Mouse (Mus musculus): ENCODE measurements around the gene Gm4756. TPM values are rescaled to one million over a fixed set of nuclear protein-coding genes. Genes with fewer than 3 reads are reported as not detected.

The Gm4756 gene
- polyA plus RNA-seq, 1 experiment, result 0.81 TPM

DNA sequence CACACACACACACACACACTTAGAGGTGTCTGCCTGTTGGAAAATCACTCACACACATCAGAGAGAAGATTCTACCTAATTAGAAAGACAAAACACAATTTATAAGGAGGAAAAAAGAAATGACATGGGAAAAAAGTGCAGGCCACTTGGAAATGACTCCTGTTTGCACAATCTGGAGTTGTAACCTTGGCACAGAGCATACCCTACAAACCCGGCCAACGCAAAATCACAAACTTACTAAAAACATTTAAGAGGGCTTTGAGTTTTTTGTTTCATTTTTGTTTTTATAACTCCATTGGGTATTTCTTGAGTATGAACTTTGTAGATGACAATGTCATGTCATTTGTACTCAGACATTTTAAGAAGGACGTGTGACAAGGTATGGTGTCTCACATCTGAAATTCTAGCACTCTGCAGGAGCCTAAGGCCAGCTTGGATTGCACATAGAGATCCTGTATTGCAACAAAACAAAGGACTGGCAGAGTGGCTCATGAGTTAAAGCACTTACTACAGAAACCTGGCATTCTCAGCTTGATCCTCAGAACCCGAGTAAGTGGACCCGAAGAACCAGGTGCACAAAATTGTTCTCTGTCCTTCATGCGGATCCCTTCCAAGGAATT, 22.2 kb upstream of the Gm4756 start:
- no peaks in the 10 kb centered on the region for H3K36me3 ChIP-seq (ENCODE audit: control insufficient read depth, insufficient read depth, low read length)
- 96% methylated on average over 6 of the region's 6 CpGs for WGBS
- no peak overlapping the region for H3K27ac ChIP-seq (ENCODE audit: insufficient read depth, low read depth, low read length)
- no peak for TF ChIP-seq CTCF (conservative IDR thresholded peaks at IDR 0.05; ENCODE audit: insufficient read depth, insufficient read length, low read depth, low read length)
- no peak for TF ChIP-seq POLR2A (IDR thresholded peaks at IDR 0.05; ENCODE audit: low read depth, low read length)
- no peak for DNase-seq
- no peaks in the 10 kb centered on the region; the same call in 1 of the 2 replicates for H3K27me3 ChIP-seq (replicated peaks; ENCODE audit: control insufficient read depth, insufficient read depth, low read length)
- no peak overlapping the region for H3K4me3 ChIP-seq (ENCODE audit: insufficient read depth, low read depth, low read length)
- H3K4me1 ChIP-seq (ENCODE audit: control insufficient read depth, insufficient read depth, low read length), result no peaks in the 10 kb centered on the region

DNA sequence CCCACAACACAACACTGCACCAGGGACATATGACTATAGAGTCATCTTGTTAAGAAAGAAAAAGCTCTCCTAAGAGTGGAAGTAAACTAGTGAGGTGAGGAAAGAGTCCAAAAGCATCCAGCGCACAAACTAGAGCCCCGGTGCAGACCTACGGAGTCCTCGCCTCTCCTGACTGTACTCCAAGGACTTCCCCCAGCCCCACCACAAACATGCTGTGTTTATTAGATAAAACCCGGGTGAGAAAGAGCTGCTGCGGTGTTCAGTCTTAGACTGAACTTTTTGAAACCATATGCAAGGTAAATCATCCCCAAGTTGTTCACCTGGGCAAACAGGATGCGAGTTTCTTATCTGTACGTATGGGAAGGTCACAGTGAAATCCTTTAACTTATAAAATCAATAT, 21.5 kb upstream of the Gm4756 start:
- DNase-seq, result no peak
- H3K27me3 ChIP-seq (replicated peaks; ENCODE audit: control insufficient read depth, insufficient read depth, low read length), result no peaks in the 10 kb centered on the region; the same call in 1 of the 2 replicates
- TF ChIP-seq POLR2A (IDR thresholded peaks at IDR 0.05; ENCODE audit: low read depth, low read length) (no peak), CTCF (conservative IDR thresholded peaks at IDR 0.05; ENCODE audit: insufficient read depth, insufficient read length, low read depth, low read length) (no peak)
- H3K27ac ChIP-seq (ENCODE audit: insufficient read depth, low read depth, low read length), result no peak overlapping the region
- WGBS, result 93% methylated on average over 8 of the region's 8 CpGs
- no peaks in the 10 kb centered on the region for H3K4me1 ChIP-seq (ENCODE audit: control insufficient read depth, insufficient read depth, low read length)
- no peak overlapping the region for H3K4me3 ChIP-seq (ENCODE audit: insufficient read depth, low read depth, low read length)
- no peaks in the 10 kb centered on the region for H3K36me3 ChIP-seq (ENCODE audit: control insufficient read depth, insufficient read depth, low read length)

DNA sequence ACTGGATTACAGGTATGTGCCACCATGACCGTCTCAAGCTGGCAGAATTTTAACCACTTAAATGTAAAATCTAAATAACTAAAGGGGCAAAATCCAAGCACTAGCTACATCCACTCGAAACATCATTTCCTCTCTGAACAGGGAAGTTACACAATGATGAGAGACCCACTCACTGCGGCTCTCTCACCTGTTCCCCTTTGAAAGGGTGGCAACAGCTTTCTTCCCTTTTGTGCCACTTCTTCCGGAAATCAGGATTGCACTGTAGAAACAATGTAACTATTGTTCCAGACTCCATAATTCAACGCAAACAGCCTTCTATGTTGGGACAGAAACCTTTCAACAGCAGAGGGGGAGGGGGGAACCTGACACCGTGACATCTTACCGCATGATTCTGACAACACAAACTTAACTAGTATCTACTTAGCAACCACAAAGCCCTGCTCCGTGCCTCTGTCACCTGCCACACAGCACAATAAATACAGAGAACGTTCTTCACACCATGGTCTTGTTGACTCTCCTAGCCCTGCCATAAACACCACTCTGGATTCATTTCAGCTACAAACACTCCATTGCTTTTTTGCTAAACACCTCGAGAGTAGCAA, 18.5 kb upstream of the Gm4756 start:
- TF ChIP-seq POLR2A (IDR thresholded peaks at IDR 0.05; ENCODE audit: low read depth, low read length), result no peak
- TF ChIP-seq CTCF (conservative IDR thresholded peaks at IDR 0.05; ENCODE audit: insufficient read depth, insufficient read length, low read depth, low read length), result no peak
- Histone ChIP-seq H3K4me3 (ENCODE audit: insufficient read depth, low read depth, low read length) (no peak overlapping the region), H3K27ac (ENCODE audit: insufficient read depth, low read depth, low read length) (no peak overlapping the region), H3K27me3 (replicated peaks; ENCODE audit: control insufficient read depth, insufficient read depth, low read length) (no peaks in the 10 kb centered on the region; the same call in 1 of the 2 replicates), H3K4me1 (ENCODE audit: control insufficient read depth, insufficient read depth, low read length) (no peaks in the 10 kb centered on the region), H3K36me3 (ENCODE audit: control insufficient read depth, insufficient read depth, low read length) (no peaks in the 10 kb centered on the region)
- WGBS, result 53% methylated on average over 10 of the region's 10 CpGs
- DNase-seq, result no peak

DNA sequence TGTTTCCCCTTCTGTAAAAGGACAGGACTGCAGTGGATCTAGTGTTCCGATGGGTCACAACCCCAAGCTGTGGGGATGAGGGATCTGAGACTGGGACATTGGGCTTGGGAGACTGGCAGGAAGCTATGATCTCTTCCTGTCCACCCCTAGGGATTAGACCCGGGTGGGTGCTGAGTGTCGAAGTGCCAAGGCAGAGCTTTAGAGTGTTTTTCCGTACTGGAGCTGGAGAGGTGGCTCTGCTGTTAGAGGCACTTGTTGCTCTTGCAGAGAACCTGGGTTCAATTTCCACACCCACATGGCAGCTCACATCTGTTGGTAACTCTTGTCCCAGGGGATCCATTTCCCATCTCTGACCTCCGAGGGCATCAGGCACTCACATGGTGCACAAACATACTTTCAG, 16.6 kb upstream of the Gm4756 start:
- DNase-seq, result no peak
- Histone ChIP-seq H3K36me3 (ENCODE audit: control insufficient read depth, insufficient read depth, low read length) (no peaks in the 10 kb centered on the region), H3K27ac (ENCODE audit: insufficient read depth, low read depth, low read length) (no peak overlapping the region), H3K4me3 (ENCODE audit: insufficient read depth, low read depth, low read length) (no peak overlapping the region), H3K27me3 (replicated peaks; ENCODE audit: control insufficient read depth, insufficient read depth, low read length) (no peaks in the 10 kb centered on the region), H3K4me1 (ENCODE audit: control insufficient read depth, insufficient read depth, low read length) (no peaks in the 10 kb centered on the region)
- no peak for TF ChIP-seq CTCF (conservative IDR thresholded peaks at IDR 0.05; ENCODE audit: insufficient read depth, insufficient read length, low read depth, low read length)
- WGBS, result 76% methylated on average over 5 of the region's 5 CpGs

DNA sequence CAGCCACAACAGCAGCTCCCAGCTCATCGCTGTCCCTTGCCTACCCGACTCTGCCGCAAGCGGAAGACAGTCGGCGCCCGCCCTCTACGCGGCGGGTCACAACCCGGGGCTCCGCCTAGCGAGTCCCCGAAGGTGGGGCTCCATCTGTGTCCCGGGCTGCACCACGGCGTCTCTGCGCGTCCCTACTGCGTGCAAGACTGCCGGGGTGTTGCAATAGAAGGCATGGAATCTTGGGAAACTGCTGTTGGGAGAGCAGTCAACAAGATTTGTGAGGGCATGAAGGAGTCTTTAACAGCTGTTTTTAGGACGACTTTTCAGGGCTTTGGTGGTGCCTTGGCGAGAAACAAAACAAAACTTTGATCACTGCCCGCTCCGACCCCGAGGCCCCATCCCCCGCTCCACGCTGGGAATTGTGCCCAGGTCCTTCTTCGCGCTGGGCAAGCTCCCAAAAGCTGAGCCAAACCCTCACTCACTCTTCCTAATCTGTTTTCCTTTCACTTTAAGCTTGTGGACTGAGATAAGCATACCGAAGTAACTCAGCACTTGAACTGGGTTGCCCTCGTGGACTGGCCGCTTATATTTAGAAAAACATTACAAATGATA, 15.4 kb upstream of the Gm4756 start, which contains the start of gene Dhrs7:
Dhrs7 (minus strand) TSS at position 175 of the 603 bp plus-strand sequence.
- peak; percentile 14; the same call in 1 of the 2 replicates for TF ChIP-seq CTCF (conservative IDR thresholded peaks at IDR 0.05; ENCODE audit: insufficient read depth, insufficient read length, low read depth, low read length)
- TF ChIP-seq POLR2A (IDR thresholded peaks at IDR 0.05; ENCODE audit: low read depth, low read length), result no peak
- H3K4me1 ChIP-seq (ENCODE audit: control insufficient read depth, insufficient read depth, low read length), result no peaks in the 10 kb centered on the region
- H3K4me3 ChIP-seq (ENCODE audit: insufficient read depth, low read depth, low read length), result peak within 1 kb of the TSS; percentile 77
- peak within 1 kb of the TSS; percentile 54 for H3K27ac ChIP-seq (ENCODE audit: insufficient read depth, low read depth, low read length)
- 1% methylated on average over 33 of the region's 33 CpGs for WGBS
- no peaks in the 10 kb centered on the region for H3K36me3 ChIP-seq (ENCODE audit: control insufficient read depth, insufficient read depth, low read length)
- no peaks in the 10 kb centered on the region for H3K27me3 ChIP-seq (replicated peaks; ENCODE audit: control insufficient read depth, insufficient read depth, low read length)
- DNase-seq, result peak; percentile 90

DNA sequence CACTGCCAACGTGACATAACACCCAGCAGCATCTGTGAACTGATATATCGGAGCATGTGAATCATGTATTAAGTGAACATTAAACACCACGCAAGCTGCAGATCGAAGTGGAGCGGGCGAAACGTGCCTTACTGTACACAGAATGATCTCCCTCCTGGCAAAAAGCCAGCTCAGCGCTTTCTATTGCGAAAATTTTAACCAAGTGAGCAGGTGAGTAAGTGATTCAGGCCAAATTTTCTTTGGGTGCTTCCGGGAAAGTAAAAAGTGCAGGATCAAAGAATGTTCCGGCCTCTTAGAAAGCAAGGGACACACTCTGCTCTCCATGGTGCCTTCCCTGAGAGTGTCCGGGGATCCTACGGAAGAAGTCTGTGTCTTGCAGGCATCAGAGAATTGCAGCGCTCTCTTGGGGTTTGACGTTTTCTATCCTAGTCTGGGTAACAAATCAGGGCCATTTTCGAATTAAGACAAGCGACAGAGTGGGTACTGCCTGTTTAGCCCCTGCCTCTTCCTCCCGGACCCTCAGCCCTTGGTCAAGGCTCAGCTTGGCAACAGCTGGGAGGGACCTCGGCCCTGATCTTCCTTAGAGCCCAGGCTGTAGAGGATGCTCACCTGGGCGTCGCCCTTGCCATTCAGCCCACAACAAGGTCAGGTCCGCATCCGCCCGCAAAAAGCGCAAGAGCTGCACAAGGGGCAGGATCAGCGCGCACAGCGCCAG, 14.7 kb upstream of the Gm4756 start:
- DNase-seq, result peak; percentile 30
- H3K27me3 ChIP-seq (replicated peaks; ENCODE audit: control insufficient read depth, insufficient read depth, low read length), result no peaks in the 10 kb centered on the region
- peak overlapping the region; percentile 54 for H3K27ac ChIP-seq (ENCODE audit: insufficient read depth, low read depth, low read length)
- TF ChIP-seq CTCF (conservative IDR thresholded peaks at IDR 0.05; ENCODE audit: insufficient read depth, insufficient read length, low read depth, low read length) (no peak), POLR2A (IDR thresholded peaks at IDR 0.05; ENCODE audit: low read depth, low read length) (no peak)
- H3K4me1 ChIP-seq (ENCODE audit: control insufficient read depth, insufficient read depth, low read length), result no peaks in the 10 kb centered on the region
- WGBS, result 5% methylated on average over 28 of the region's 28 CpGs
- peak overlapping the region; percentile 77 for H3K4me3 ChIP-seq (ENCODE audit: insufficient read depth, low read depth, low read length)
- no peaks in the 10 kb centered on the region for H3K36me3 ChIP-seq (ENCODE audit: control insufficient read depth, insufficient read depth, low read length)

DNA sequence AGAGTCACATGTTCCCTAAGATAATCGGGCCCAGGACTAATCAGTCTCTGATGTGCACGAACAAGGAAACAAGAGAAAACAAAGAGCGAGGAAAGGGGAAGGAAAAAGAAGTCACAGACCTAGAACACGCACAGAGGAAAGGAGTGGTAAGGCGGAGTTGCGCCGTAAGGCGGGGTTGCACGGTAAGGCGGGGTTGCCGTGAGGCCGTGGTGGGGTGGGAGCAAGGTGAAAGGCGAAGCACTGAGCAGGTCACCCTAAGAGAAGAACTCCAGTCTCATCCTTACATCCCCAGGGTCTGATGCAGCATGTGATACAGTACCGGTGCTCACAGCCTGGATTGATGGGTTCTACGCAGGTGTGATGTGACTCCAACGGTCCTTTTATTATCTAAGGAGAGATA, 6.3 kb upstream of the Gm4756 start:
- no peak overlapping the region for H3K27ac ChIP-seq (ENCODE audit: insufficient read depth, low read depth, low read length)
- 93% methylated on average over 16 of the region's 16 CpGs for WGBS
- no peak for TF ChIP-seq CTCF (conservative IDR thresholded peaks at IDR 0.05; ENCODE audit: insufficient read depth, insufficient read length, low read depth, low read length)
- TF ChIP-seq POLR2A (IDR thresholded peaks at IDR 0.05; ENCODE audit: low read depth, low read length), result no peak
- no peak for DNase-seq
- H3K4me3 ChIP-seq (ENCODE audit: insufficient read depth, low read depth, low read length), result no peak overlapping the region
- H3K36me3 ChIP-seq (ENCODE audit: control insufficient read depth, insufficient read depth, low read length), result no peaks in the 10 kb centered on the region
- H3K27me3 ChIP-seq (replicated peaks; ENCODE audit: control insufficient read depth, insufficient read depth, low read length), result no peaks in the 10 kb centered on the region
- no peaks in the 10 kb centered on the region for H3K4me1 ChIP-seq (ENCODE audit: control insufficient read depth, insufficient read depth, low read length)

Measured in kidney, adult 2 months (tissue).